In the genomic region with DNA sequence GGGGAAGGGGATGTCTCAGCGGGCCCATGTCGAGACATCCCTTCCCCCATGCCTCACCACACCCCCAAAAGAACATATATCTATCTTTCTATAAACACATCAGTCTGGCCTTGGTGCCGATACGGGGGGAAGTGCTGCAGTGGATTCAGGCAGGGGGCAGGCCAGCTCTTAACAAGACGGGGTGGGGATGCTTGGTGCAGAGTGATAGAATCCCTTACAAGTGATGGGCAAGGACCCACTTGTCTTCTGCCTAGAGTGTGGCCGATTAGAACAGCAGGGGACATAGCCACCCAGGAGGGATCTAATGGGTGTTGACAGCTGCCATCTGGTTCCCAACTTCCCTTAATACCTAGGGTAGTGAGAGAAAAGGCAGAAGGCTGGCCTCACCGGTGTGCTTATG, we compare ENCODE assay signal across 13 mouse cellular contexts. TPM values are rescaled to one million over a fixed set of nuclear protein-coding genes. Genes with fewer than 3 reads are reported as not detected.
DNase-seq lines count a peak whose midpoint lies in the region; ATAC-seq and TF ChIP-seq lines count a peak whose summit lies in the region.
"Had no signal": no experiment of that assay in that cellular context is flagged by ENCODE, and none has a peak within 500 bp of the region (broad histone marks: within the 10 kb centered on the region; RNA-seq: fewer than 3 reads in every experiment).

No protein-coding gene starts in this region.

- H3K4me2 ChIP-seq in kidney, postnatal 0 days (ENCODE audit: low read length) = no peak overlapping the region
- H3K4me2 ChIP-seq: neural tube, embryonic 12.5 days had no signal

- no peak for DNase-seq in gastrocnemius, adult 2 months
- no peak for DNase-seq in gastrocnemius, postnatal 10 days
- DNase-seq in kidney, postnatal 0 days (ENCODE audit: low spot score) = no peak
- DNase-seq in kidney, adult 18-20 months = no peak
- DNase-seq in brain, embryonic 14.5 days (ENCODE audit: low read depth) = peak; percentile 14
- DNase-seq in testis, postnatal 10 days (ENCODE audit: low spot score) = no peak

- no peak overlapping the region for H3K9ac ChIP-seq in kidney, postnatal 0 days (ENCODE audit: low read depth, low read length)
- H3K9ac ChIP-seq: neural tube, embryonic 12.5 days had no signal

- ATAC-seq in kidney, postnatal 0 days (replicated peaks; ENCODE audit: low FRiP score, low read depth) = no peak
- peak; percentile 9; the same call in 1 of the 2 replicates for ATAC-seq in megakaryocyte, adult 5-6 weeks (ENCODE audit: poor library complexity, severe bottlenecking)
- ATAC-seq in CD4-positive, CD25-positive, alpha-beta regulatory T cell, adult 4 months = no peak

- H3K4me3 ChIP-seq in gastrocnemius, adult 2 months = no peak overlapping the region
- H3K4me3 ChIP-seq in kidney, postnatal 0 days (replicated peaks; ENCODE audit: low read depth, low read length) = no peak overlapping the region
- H3K4me3 ChIP-seq: hindbrain, embryonic 10.5 days; layer of hippocampus, adult 2 months; neural tube, embryonic 12.5 days had no signal

- intact Hi-C loops in gastrocnemius, adult 2 months (cut with DNase I) = no loop called here

- no peak for TF ChIP-seq POLR2A in brain, embryonic 14.5 days (IDR thresholded peaks at IDR 0.05; ENCODE audit: borderline replicate concordance, extremely low read depth, insufficient read depth, insufficient read length, poor library complexity, severe bottlenecking)

- H3K36me3 ChIP-seq in kidney, postnatal 0 days (ENCODE audit: insufficient read depth, low read length) = no peaks in the 10 kb centered on the region
- H3K36me3 ChIP-seq: hindbrain, embryonic 10.5 days; neural tube, embryonic 12.5 days had no signal

- 52% methylated on average over 7 of the region's 7 CpGs for WGBS in kidney, postnatal 0 days

- H3K27ac ChIP-seq in gastrocnemius, adult 2 months = peak overlapping the region; percentile 84
- H3K27ac ChIP-seq in kidney, postnatal 0 days = peak overlapping the region; percentile 78; the same call in 1 of the 2 replicates
- H3K27ac ChIP-seq: hindbrain, embryonic 10.5 days; layer of hippocampus, adult 2 months; neural tube, embryonic 12.5 days had no signal

- no peak for TF ChIP-seq CTCF in gastrocnemius, adult 2 months (IDR thresholded peaks at IDR 0.05)
- no peak for TF ChIP-seq CTCF in kidney, postnatal 0 days (IDR thresholded peaks at IDR 0.05; ENCODE audit: low read depth)
- no peak for TF ChIP-seq CTCF in brain, embryonic 14.5 days (IDR thresholded peaks at IDR 0.05; ENCODE audit: borderline replicate concordance, extremely low read depth, insufficient read depth, insufficient read length)

- peaks cover 14% of the 10 kb centered on the region for H3K4me1 ChIP-seq in kidney, postnatal 0 days (replicated peaks; ENCODE audit: insufficient read depth, low read length)

- H3K9me3 ChIP-seq in kidney, postnatal 0 days (replicated peaks; ENCODE audit: low read length) = no peaks in the 10 kb centered on the region
- H3K9me3 ChIP-seq: hindbrain, embryonic 10.5 days; neural tube, embryonic 12.5 days had no signal

- no peaks in the 10 kb centered on the region for H3K27me3 ChIP-seq in kidney, postnatal 0 days (ENCODE audit: insufficient read depth, low read length)

RNA-seq across cellular contexts. Expression of a gene that starts 3.9 kb away (rescaled TPM):
- total RNA-seq in gastrocnemius, adult 2 months (2021) = 1 to 10 TPM in 1 of 2 experiments, under 1 TPM in 1; 0.69 to 1.4 TPM
- total RNA-seq in gastrocnemius, postnatal 10 days (2021) = 1 to 10 TPM; 2.1 to 3.7 TPM
- 117 and 163 TPM in 2 replicates for polyA plus RNA-seq in kidney, postnatal 0 days (2015; fragmentation: Nextera tagmentation; extraction: Ambion mirVana)
- polyA plus RNA-seq in brain, embryonic 14.5 days (2012; rRNA removed) = 23.4 and 31.8 TPM in 2 replicates
- total RNA-seq in megakaryocyte, adult 5-6 weeks (2015) = 110 and 111 TPM in 2 replicates
- total RNA-seq in megakaryocyte, adult 5-6 weeks (2017) = 48.4 and 56.3 TPM in 2 replicates
- polyA plus RNA-seq in CD4-positive, CD25-positive, alpha-beta regulatory T cell, adult 4 months (2017; shearing (Covaris generic)) = not detected

RNA-seq across cellular contexts. Expression of a gene that starts 15.1 kb away (rescaled TPM):
- total RNA-seq in gastrocnemius, adult 2 months (2021) = 10 to 100 TPM; 42.2 to 82.6 TPM
- total RNA-seq in gastrocnemius, postnatal 10 days (2021) = 100 to 1,000 TPM; 142 to 180 TPM
- polyA plus RNA-seq in kidney, postnatal 0 days (2015; fragmentation: Nextera tagmentation; extraction: Ambion mirVana) = 1,203 and 1,251 TPM in 2 replicates
- 153 and 201 TPM in 2 replicates for polyA plus RNA-seq in brain, embryonic 14.5 days (2012; rRNA removed)
- total RNA-seq in megakaryocyte, adult 5-6 weeks (2015) = 773 and 813 TPM in 2 replicates
- 401 and 447 TPM in 2 replicates for total RNA-seq in megakaryocyte, adult 5-6 weeks (2017)
- 10 to 100 TPM; 39.6 to 46.5 TPM for polyA plus RNA-seq in CD4-positive, CD25-positive, alpha-beta regulatory T cell, adult 4 months (2017; shearing (Covaris generic))

RNA-seq across cellular contexts. Expression of a gene that starts 15.2 kb away (rescaled TPM):
- not detected for total RNA-seq in gastrocnemius, adult 2 months (2021)
- not detected for total RNA-seq in gastrocnemius, postnatal 10 days (2021)
- polyA plus RNA-seq in kidney, postnatal 0 days (2015; fragmentation: Nextera tagmentation; extraction: Ambion mirVana) = 0.45 and 0.68 TPM in 2 replicates
- not detected in 2 replicates for polyA plus RNA-seq in brain, embryonic 14.5 days (2012; rRNA removed)
- not detected in 2 replicates for total RNA-seq in megakaryocyte, adult 5-6 weeks (2015)
- 0.88 TPM in 1 of 2 replicates, not detected in the other for total RNA-seq in megakaryocyte, adult 5-6 weeks (2017)
- polyA plus RNA-seq in CD4-positive, CD25-positive, alpha-beta regulatory T cell, adult 4 months (2017; shearing (Covaris generic)) = under 1 TPM in 1 of 2 experiments, not detected in 1; 0.82 TPM
- total RNA-seq: layer of hippocampus, adult 2 months; left cerebral cortex, postnatal 36 days had no signal
- polyA plus RNA-seq: neural tube, embryonic 12.5 days; testis, adult 2 months had no signal

RNA-seq across cellular contexts. Expression of a gene that starts 20.8 kb away (rescaled TPM):
- total RNA-seq in gastrocnemius, adult 2 months (2021) = under 1 TPM in 1 of 2 experiments, not detected in 1; 0.33 TPM
- 1 to 10 TPM in 1 of 2 experiments, under 1 TPM in 1; 0.54 to 6.9 TPM for total RNA-seq in gastrocnemius, postnatal 10 days (2021)
- polyA plus RNA-seq in kidney, postnatal 0 days (2015; fragmentation: Nextera tagmentation; extraction: Ambion mirVana) = 1.5 and 2.2 TPM in 2 replicates
- polyA plus RNA-seq in brain, embryonic 14.5 days (2012; rRNA removed) = 0.78 and 7.3 TPM in 2 replicates
- 0.78 and 2.3 TPM in 2 replicates for total RNA-seq in megakaryocyte, adult 5-6 weeks (2015)
- 1.3 TPM in 1 of 2 replicates, not detected in the other for total RNA-seq in megakaryocyte, adult 5-6 weeks (2017)
- polyA plus RNA-seq in CD4-positive, CD25-positive, alpha-beta regulatory T cell, adult 4 months (2017; shearing (Covaris generic)) = not detected
- total RNA-seq: layer of hippocampus, adult 2 months; left cerebral cortex, postnatal 36 days had no signal

RNA-seq across cellular contexts. Expression of a gene that starts 29.7 kb away (rescaled TPM):
- 1 to 10 TPM; 3.8 to 5.6 TPM for total RNA-seq in gastrocnemius, adult 2 months (2021)
- 10 to 100 TPM in 1 of 2 experiments, 1 to 10 TPM in 1; 7.6 to 13.1 TPM for total RNA-seq in gastrocnemius, postnatal 10 days (2021)
- 20.3 and 20.7 TPM in 2 replicates for polyA plus RNA-seq in kidney, postnatal 0 days (2015; fragmentation: Nextera tagmentation; extraction: Ambion mirVana)
- 13.2 and 18.9 TPM in 2 replicates for polyA plus RNA-seq in brain, embryonic 14.5 days (2012; rRNA removed)
- total RNA-seq in megakaryocyte, adult 5-6 weeks (2015) = 8.7 and 9.3 TPM in 2 replicates
- total RNA-seq in megakaryocyte, adult 5-6 weeks (2017) = 7.8 and 10.2 TPM in 2 replicates
- 10 to 100 TPM; 15.1 to 30.9 TPM for polyA plus RNA-seq in CD4-positive, CD25-positive, alpha-beta regulatory T cell, adult 4 months (2017; shearing (Covaris generic))

Comparison
In these comparisons a context has a peak if more than half of its experiments do, and no peak if none do; other contexts are left out.
1. RNA of a gene that starts 3.9 kb away (total RNA-seq): 48.4 to 111 TPM in megakaryocyte, adult 5-6 weeks; 2.1 to 3.7 TPM in gastrocnemius, postnatal 10 days and 0.69 to 1.4 TPM in gastrocnemius, adult 2 months; every median in the first group is over 10 times any median in the second.